ENCODE assay signal across 16 mouse cellular contexts in genomic region chr19:59905296-59906081, GRCm38 (mm10). TPM values are rescaled to one million over a fixed set of nuclear protein-coding genes. Genes with fewer than 3 reads are reported as not detected.
DNase-seq lines count a peak whose midpoint lies in the region; ATAC-seq lines count a peak whose summit lies in the region.
"Had no signal": no experiment of that assay in that cellular context is flagged by ENCODE, and none has a peak within 500 bp of the region (broad histone marks: within the 10 kb centered on the region; RNA-seq: fewer than 3 reads in every experiment).

No protein-coding gene starts in this region.

- H3K27ac ChIP-seq in heart, embryonic 10.5 days = 0 out of 2 replicates have a peak overlapping the region, but pooled peaks have one; percentile 24
- H3K27ac ChIP-seq in liver, embryonic 16.5 days (ENCODE audit: low read length) = peak overlapping the region; percentile 94
- no peak overlapping the region for H3K27ac ChIP-seq in midbrain, embryonic 13.5 days
- H3K27ac ChIP-seq: embryonic facial prominence, embryonic 15.5 days; hindbrain, postnatal 0 days; limb, embryonic 10.5 days; lung, embryonic 15.5 days; midbrain, embryonic 12.5 days had no signal

- no peak overlapping the region for H3K4me3 ChIP-seq in heart, embryonic 10.5 days
- H3K4me3 ChIP-seq in liver, embryonic 16.5 days (ENCODE audit: low read depth, low read length) = peak overlapping the region; percentile 29
- H3K4me3 ChIP-seq in midbrain, embryonic 13.5 days (replicated peaks) = no peak overlapping the region
- H3K4me3 ChIP-seq: embryonic facial prominence, embryonic 15.5 days; limb, embryonic 10.5 days; lung, embryonic 15.5 days; midbrain, embryonic 12.5 days had no signal

- DNase-seq in heart, embryonic 10.5 days (ENCODE audit: low spot score) = peak; percentile 77
- no peak for DNase-seq in heart, adult 9 months (ENCODE audit: low spot score in 2 of 2)
- peak; percentile 45 for DNase-seq in brain, adult 2 months (ENCODE audit: low read depth, low spot score)
- peak; percentile 15 to 33 for DNase-seq in layer of hippocampus, adult 8-10 months (ENCODE audit: low spot score in 2 of 2)
- DNase-seq in ovary, postnatal 14 days (ENCODE audit: low spot score) = no peak
- DNase-seq in lung, postnatal 10 days = no peak
- DNase-seq: adrenal gland, adult 2 months; heart, postnatal 14 days; thymus, postnatal 14 days had no signal

- no peaks in the 10 kb centered on the region for H3K9me3 ChIP-seq in heart, embryonic 10.5 days
- H3K9me3 ChIP-seq in liver, embryonic 16.5 days (replicated peaks; ENCODE audit: control insufficient read depth, low read length) = no peaks in the 10 kb centered on the region
- no peaks in the 10 kb centered on the region for H3K9me3 ChIP-seq in midbrain, embryonic 13.5 days
- H3K9me3 ChIP-seq: embryonic facial prominence, embryonic 15.5 days; limb, embryonic 10.5 days; lung, embryonic 15.5 days; midbrain, embryonic 12.5 days had no signal

- WGBS in heart, embryonic 10.5 days = 69% methylated on average over 1 of the region's 1 CpGs
- WGBS in liver, embryonic 16.5 days (ENCODE audit: insufficient replicate concordance) = 17% methylated on average over 1 of the region's 1 CpGs
- 74% methylated on average over 1 of the region's 1 CpGs for WGBS in midbrain, embryonic 13.5 days

- ATAC-seq in liver, embryonic 16.5 days (ENCODE audit: low read depth) = peak; percentile 94
- ATAC-seq in midbrain, embryonic 13.5 days = no peak
- ATAC-seq: hindbrain, postnatal 0 days had no signal

- H3K4me1 ChIP-seq in heart, embryonic 10.5 days = no peaks in the 10 kb centered on the region
- H3K4me1 ChIP-seq in liver, embryonic 16.5 days (ENCODE audit: control insufficient read depth, low read depth, low read length) = peaks cover 31% of the 10 kb centered on the region
- no peaks in the 10 kb centered on the region for H3K4me1 ChIP-seq in midbrain, embryonic 13.5 days (replicated peaks)
- H3K4me1 ChIP-seq: embryonic facial prominence, embryonic 15.5 days; limb, embryonic 10.5 days; lung, embryonic 15.5 days; midbrain, embryonic 12.5 days had no signal

- peaks cover 10% of the 10 kb centered on the region; the same call in 1 of the 2 replicates for H3K36me3 ChIP-seq in heart, embryonic 10.5 days
- no peaks in the 10 kb centered on the region for H3K36me3 ChIP-seq in liver, embryonic 16.5 days (ENCODE audit: control insufficient read depth, insufficient read depth)
- H3K36me3 ChIP-seq in midbrain, embryonic 13.5 days = peaks cover 21% of the 10 kb centered on the region
- H3K36me3 ChIP-seq: lung, embryonic 15.5 days had no signal

- peak overlapping the region; percentile 39 for H3K9ac ChIP-seq in liver, embryonic 16.5 days (ENCODE audit: low read depth, low read length)
- H3K9ac ChIP-seq in midbrain, embryonic 13.5 days (replicated peaks) = no peak overlapping the region
- H3K9ac ChIP-seq: embryonic facial prominence, embryonic 15.5 days; lung, embryonic 15.5 days; midbrain, embryonic 12.5 days had no signal

- H3K27me3 ChIP-seq in heart, embryonic 10.5 days (ENCODE audit: insufficient read depth, poor library complexity, severe bottlenecking) = no peaks in the 10 kb centered on the region
- no peaks in the 10 kb centered on the region for H3K27me3 ChIP-seq in liver, embryonic 16.5 days (ENCODE audit: control insufficient read depth, insufficient read depth, low read depth, low read length)
- H3K27me3 ChIP-seq in midbrain, embryonic 13.5 days = no peaks in the 10 kb centered on the region
- H3K27me3 ChIP-seq: embryonic facial prominence, embryonic 15.5 days; lung, embryonic 15.5 days; midbrain, embryonic 12.5 days had no signal

- H3K4me2 ChIP-seq in liver, embryonic 16.5 days (ENCODE audit: low read depth, low read length) = peak overlapping the region; percentile 61
- no peak overlapping the region for H3K4me2 ChIP-seq in midbrain, embryonic 13.5 days (replicated peaks)
- H3K4me2 ChIP-seq: embryonic facial prominence, embryonic 15.5 days; lung, embryonic 15.5 days; midbrain, embryonic 12.5 days had no signal

RNA-seq across cellular contexts. Expression of gene Rab11fip2, which starts 38.0 kb away (rescaled TPM):
- 2.1 and 2.4 TPM in 2 replicates for polyA plus RNA-seq in heart, embryonic 10.5 days (2016; fragmentation: Nextera tagmentation; extraction: Ambion mirVana)
- total RNA-seq in layer of hippocampus, adult 8-10 months (2022) = 10 to 100 TPM; 63.9 to 73.9 (median 69.2) TPM
- 0.49 and 0.63 TPM in 2 replicates for polyA plus RNA-seq in liver, embryonic 16.5 days (2015; fragmentation: Nextera tagmentation; extraction: Ambion mirVana)
- polyA plus RNA-seq in midbrain, embryonic 13.5 days (2015; fragmentation: Nextera tagmentation; extraction: Ambion mirVana) = 11.8 TPM in 2 replicates

Comparison
In these comparisons a context has a peak if more than half of its experiments do, and no peak if none do; other contexts are left out.
1. DNase-seq: peak in heart, embryonic 10.5 days (single experiment), brain, adult 2 months (single experiment) and layer of hippocampus, adult 8-10 months (2 of 2); none in heart, adult 9 months (0 of 2), ovary, postnatal 14 days (single experiment) and lung, postnatal 10 days (single experiment).